Mouse (Mus musculus) heart, postnatal 4 days (tissue): ENCODE measurements around the gene Auts2. TPM values are rescaled to one million over a fixed set of nuclear protein-coding genes. Genes with fewer than 3 reads are reported as not detected.

Experiments
- DNase-seq: peaks from one replicate; pipeline ENCODE4 v3.0.0; 2021
- total RNA-seq, 2 experiments: library from RNA; stranded (reverse); gene quantifications; 2 replicates each; pipeline ENCODE4 v1.2.3; 2021

Auts2 gene
- total RNA-seq, 2 experiments from 2014 or later = 49.0 to 51.4 TPM

DNA sequence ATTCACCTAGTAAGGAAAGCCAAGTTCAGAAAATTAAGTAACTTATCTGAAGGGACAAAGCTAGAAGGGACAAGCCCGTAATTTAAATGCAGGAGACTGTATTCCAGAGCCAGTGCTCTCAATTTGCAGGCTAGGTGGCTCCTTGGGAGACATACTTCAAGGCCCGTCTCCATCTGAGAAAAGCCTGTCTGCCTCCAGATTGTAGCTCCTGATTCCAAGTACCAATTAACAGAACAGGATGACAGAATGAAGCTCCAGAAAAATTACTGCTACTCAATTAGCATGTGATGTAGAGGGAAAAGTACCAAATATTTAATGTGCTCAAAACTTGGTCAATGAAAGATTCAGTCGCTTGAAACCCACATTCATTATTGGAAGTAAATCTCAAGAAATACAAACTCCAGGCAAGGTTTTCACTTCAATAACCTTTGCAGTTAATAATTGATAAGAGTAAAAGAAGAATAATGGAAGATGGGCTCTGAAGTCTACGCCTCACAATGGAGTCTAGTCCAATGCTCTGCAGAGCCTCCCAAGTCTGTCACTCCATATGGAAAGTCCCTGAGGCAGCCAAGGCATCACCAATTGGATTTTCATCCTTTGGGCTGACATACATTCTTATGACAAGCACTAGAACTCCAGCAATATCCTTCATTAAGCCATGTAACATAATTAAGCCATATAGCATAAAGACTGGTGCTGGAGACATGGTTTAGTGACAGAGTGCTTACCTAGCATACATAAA, 97.8 kb downstream of the Auts2 start:
- no peak for DNase-seq

DNA sequence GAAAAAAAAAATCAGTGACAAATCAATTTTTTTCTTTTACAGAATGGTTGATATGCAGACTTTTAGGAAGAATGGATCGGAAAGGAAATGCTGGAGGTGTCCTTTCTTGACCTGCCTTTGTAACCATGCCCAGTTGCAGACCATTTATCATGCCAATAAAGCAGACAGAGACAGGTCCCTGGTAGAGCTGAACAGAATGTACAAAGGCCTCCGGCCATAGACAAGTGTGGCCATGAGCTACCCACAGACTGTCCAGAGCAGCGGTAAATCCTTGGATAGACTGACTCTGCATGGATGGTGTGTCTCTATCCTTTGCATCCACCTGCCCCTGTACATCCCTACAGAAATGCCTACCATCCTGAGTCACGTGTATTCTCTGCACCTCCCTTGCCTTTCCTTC, 100.2 kb downstream of the Auts2 start:
- DNase-seq = no peak

DNA sequence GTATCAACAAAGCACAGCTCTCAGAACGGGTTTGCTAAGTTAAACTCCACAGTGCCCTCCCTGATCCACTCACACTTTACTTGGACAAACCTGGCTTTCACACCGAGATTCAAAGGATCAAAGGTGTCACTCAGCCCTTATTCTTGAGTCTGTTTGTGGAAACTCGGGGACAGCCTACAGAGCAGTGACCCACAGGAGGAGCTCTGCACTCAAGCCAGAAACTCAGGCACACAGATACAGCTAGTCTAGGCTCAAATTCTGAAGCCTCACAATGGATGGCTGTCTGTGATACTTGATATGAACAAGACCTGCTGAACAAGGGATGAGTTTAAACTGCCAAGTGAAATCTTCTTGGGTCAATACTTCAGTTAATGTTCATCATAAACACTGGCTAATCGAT, 104.7 kb downstream of the Auts2 start:
- DNase-seq = peak; percentile 22

DNA sequence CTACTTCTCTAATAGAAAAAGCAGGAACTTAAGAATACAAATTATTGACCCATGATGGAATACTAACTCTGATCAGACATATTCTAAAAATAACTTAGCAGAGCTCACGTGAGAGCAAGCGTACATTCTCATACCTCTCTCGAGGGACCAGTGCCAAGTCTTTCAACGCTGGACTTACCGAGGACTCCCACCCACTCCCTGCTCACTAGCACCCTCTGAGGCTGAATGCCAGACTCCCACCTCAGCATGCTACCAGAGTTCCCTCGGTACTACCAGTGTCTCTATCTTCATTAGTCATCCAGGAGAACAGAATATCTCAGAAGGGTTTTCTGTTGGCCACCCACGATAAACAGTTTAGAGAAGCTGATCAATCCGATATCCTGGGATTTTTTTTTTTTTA, 105.2 kb downstream of the Auts2 start:
- peak; percentile 73 for DNase-seq

DNA sequence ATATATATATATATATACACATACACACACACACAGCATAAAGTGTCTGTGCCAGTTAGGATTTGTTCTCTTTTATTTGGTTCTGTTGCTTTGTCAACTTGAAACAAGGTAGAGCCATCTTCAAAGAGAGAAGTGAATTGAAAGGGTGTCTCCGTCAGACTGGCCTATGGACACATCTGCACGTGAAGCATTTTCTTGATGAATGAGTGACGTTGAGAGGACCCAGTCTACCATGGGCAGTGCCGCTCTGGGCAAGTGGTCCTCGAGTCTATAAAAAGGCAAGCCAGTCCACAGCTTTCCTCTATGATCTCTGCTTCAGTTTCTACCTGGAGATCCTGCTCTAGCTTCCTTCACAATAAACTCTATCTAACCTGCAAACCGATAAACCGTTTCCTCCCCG, 105.7 kb downstream of the Auts2 start:
- no peak for DNase-seq

DNA sequence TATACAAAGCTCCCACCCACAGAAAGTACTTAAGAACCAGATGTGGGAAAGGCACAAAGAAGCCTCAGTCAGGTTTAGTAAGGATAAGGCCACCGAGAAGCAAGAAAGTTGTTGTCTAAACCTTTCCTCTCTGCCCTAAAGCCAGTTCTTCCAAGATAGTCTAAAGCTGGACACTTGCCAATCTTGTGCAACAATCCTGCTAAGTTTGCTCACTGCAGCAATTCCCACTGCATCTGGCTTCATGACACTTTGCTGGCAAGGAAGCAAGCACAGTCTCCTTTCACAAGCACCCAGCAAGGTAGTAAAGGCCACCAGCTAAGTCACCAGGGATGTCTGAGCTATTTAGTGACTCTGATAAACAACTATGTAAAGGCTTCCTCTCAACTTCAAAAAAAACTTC, 106.2 kb downstream of the Auts2 start:
- peak; percentile 29 for DNase-seq

DNA sequence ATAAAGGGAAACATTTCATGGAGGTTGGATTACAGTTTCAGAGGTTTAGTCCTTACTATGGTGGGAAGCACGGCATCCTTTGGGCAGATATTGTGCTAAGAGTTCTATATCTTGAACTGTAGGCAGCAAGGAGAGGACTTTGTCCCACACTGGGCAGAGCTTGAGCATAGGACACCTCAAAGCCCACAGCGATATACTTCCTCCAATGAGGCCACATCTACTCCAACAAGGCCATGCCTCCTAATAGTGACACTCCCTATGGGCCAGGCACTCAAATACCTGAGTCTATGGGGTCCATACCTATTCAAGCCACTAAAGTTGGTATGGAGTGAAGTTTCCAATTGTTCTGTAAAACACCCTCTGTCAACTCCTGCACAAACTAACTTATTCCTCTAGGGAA, 106.7 kb downstream of the Auts2 start:
- no peak for DNase-seq

DNA sequence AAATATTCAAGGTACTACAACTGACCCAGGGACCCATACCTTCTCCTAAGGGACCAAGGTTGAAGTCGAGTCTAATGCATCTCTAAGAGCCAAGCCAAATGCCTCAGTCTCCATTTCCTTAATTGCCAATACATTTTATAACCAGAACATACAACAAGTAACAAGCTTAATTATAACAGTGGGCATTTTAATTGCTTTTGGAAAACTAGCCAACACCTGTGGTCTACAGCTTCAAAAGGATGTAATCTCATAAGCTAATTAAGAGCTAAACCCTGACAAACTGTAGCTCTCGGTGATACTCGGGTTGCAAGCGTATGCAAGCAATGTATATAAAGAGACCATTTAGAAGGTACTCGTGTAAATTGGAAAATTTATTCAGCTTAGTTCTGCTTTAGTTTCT, 107.7 kb downstream of the Auts2 start:
- no peak for DNase-seq

DNA sequence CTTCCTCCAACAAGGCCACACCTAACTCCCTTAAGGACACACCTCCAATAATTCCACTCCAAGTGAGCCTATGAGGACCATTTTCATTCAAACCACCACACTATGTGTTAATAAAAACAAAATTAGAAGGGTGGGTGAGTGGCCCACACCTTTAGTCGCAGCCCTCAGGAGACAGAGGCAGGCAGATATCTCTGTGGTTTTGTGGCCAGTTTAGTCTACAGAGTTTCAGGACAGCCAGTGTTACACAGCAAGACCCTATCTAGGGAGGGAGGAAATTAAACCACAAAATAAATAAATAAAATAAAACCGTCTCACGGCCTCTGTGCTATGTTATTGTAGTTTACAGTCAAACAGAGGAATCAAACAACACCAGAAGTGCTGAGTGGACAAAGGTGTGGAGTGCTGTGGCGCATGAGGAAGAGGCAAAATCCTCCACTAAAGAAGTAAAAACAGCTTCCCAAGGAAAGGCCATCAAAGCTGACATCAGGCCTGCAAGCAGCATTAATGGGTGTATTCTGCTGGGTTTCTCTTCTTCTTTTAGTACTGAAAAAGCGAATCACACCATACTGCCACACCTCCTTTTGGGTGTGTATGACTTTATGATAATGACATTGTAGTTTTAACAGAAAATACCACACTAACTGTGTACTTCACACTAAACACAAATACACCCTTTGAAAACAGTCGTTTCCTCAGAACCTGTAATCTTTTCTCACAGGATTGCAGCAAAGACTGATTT, 109.6 kb downstream of the Auts2 start:
- no peak for DNase-seq

DNA sequence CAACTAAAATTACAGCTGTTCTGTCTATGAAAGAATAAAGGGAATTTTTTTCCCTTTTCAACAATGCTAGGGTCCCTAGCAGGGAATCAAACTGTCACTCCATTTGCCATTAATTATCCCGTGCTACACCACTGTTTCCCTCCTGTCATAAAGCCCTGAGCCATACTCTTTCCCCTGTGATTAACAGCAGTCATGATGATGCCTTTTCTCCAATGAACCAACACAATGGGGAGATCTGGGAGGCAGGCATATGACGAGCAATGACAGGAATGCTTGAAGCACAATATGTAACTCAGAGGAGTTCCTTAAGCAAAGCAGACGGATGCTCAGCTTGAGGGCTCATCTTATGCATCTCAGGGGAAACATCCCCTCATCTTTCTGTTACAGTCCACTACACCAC, 113.8 kb downstream of the Auts2 start:
- DNase-seq = no peak

DNA sequence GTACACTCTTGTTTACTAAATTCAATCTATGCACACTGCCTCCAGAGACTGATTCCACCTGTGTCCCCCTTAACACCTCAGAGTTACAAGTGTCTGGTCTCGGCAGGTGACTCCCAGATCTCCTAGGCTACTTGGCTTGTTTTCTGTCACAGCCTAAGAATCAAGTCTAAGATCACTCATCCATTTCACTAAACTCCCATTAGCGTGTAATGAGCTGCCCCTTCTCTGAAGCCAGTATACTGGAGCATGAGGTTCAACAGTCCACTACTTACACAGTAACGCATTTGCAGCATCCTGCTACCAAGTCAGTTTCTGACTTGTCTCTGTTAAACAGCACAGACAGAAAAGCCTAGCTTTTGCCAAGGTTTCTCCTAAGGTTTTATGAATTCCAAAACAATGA, 116.8 kb downstream of the Auts2 start:
- no peak for DNase-seq

DNA sequence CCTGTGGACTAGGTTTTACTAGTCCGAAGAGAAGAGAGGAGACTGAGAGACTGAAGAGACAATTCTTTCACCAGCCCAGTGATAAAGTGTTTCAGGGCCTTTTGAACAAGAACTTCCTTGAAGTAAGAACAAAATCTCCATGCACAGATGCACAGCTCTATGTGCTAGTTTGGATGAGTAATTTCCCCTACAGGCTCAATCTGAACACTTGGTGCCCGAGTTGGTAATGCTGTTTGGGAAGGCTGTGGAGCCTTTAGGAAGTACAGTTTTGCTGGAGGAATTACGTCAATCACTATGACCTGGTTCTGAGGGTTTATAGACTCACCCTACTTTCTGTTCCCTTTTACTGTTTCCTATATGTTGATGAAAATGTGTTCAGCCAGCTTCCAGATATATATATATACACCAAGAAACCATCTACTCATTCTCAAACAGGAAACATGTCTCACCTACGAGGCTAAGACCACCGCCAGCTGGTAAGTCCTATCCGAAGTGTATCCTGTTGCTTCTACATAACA, 117.3 kb downstream of the Auts2 start:
- DNase-seq = no peak

DNA sequence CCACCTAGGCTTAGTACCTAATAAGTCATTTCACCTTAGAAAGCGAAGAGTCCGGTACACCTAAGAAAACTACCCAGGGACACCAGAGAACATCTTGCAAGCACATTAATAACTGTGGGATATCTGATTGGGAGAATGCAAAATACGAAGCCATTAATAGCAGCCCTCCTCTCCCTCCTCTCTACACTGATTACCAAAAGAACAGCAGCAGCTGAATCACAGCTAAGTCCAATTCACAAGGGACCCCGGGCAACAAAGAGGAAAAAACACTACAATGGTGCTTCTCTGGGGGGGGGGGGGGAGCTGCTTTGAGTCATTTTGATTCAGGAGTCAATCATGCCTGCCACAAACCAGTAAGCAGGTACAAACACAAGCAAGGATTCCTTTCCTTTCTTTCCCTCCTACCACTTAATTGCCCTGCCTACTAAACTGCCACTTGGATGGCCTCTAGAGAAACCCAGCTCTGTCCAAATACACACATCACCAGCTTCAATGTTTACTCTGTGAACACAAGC, 132.7 kb downstream of the Auts2 start:
- no peak for DNase-seq

DNA sequence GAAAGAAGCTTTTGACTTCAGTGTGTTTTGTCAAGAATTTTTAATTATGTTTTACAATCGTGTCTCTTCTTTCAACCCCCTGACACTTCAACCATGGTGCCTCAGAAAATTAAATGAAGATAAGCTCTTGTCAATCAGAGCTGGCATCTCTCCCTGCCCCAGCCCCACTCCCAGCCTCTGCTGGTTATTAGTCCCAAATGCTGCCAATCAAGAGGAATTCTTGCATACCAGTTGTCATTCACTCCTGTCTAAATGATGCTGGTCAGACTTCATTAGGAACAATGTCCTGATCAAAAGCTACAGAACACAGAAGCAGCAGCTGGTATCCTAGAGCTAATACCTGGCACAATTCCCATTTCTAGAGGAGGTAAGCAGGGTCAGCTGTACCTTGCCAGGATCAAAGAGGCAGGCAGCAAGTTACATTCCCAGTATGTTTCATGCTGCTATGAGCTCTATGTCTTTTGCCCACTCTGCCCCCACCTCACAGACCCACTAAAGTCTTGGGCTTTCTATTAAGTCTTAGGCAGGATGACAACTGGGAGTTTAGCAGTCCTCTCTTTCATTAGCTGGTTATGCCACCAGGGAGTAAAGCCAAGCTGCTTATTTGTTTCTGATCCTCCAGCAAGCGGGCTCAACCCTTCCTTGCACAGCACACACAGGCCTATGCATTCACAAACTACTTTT, 134.1 kb downstream of the Auts2 start:
- DNase-seq = no peak

DNA sequence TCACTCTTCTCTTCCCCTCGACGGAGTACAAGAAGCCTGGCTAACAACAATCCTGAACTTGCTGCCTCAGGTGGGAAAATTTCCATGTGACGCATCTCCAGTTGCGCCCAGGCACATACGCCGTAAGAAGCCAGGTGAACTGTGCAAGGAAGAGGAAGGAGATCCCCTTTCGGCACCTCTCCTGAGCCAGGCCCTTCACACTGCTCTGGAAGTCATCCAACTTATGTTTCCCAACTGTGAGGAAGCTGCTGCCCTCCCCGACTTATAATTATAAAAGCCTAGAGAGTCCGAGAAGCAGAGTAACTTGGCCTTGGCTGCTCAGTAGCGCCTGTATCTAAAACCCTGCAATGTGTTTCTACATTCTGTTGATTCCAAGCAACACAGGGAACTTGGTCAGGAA, 142.6 kb downstream of the Auts2 start:
- DNase-seq = no peak

DNA sequence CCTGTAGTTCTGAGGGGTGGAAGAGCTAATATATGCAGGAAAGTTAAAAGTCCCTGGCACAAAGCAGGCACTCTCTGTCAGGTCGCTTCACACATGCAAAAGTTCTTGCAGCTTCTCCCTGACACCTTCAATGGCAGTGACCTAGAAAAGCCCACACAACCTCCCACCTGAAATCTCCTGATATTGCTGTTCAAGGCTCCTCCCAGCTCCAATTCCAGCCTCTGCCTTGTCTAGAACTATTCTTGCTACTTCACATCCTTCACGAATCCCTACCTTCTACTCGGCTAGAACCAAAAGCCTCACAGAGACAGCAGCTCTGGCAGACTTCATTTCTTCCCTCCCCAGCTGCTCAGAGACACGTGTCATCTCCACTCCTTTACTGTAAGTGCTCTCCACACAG, 143.7 kb downstream of the Auts2 start:
- DNase-seq = no peak

DNA sequence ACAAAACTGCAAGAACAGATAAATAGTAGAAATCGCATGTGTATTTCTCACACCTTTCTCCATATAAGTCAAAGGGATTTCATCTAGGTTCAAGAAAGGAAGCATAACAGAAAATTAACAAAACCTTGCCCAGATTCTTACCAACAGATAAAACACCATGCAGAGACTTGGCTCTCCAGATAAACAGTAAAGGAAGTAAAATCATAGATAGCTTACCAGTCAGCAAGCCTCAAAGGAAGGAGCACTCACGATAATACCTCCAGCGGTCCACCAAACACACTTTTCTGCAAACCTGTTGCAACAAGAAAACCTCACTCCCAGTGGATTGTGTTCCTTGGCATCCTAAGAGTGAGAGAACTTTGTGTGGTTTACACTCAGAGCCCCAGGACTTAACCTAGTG, 147.2 kb downstream of the Auts2 start:
- DNase-seq = no peak

DNA sequence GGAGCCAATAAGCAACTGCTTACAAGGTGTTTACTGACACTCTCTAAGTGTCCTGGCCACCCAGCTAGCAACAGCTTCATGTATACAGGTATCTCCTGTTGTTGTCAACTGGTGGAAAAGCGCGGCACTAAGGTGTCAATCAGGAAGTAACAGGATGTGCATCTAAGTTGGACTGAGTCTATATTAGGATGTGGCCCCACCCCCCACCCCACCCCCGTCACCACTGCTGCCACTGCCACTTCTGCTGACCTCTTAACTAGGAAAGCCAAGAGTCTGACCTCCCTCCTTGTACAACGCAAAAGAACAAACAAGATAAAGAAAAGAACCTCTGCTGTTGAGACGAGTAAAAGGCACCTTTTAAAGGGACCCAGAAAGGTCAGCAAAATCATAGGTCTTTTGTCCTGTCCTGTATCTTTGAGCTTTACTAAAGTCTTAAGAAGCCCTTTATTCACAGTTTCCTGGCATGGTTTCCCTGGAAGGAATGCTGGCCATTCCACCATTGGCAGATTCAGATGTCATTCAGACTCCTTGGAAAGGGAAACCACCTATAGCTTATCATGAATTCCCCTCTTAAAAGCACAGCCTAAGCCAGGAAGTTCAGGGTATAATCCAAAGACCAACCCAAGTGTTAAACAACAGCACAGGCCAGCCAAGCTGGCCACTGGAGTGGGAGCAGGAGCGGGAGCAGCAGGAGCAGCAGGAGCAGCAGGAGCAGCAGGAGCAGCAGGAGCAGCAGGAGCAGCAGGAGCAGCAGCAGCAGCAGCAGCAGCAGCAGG, 148.2 kb downstream of the Auts2 start:
- peak; percentile 53 for DNase-seq

DNA sequence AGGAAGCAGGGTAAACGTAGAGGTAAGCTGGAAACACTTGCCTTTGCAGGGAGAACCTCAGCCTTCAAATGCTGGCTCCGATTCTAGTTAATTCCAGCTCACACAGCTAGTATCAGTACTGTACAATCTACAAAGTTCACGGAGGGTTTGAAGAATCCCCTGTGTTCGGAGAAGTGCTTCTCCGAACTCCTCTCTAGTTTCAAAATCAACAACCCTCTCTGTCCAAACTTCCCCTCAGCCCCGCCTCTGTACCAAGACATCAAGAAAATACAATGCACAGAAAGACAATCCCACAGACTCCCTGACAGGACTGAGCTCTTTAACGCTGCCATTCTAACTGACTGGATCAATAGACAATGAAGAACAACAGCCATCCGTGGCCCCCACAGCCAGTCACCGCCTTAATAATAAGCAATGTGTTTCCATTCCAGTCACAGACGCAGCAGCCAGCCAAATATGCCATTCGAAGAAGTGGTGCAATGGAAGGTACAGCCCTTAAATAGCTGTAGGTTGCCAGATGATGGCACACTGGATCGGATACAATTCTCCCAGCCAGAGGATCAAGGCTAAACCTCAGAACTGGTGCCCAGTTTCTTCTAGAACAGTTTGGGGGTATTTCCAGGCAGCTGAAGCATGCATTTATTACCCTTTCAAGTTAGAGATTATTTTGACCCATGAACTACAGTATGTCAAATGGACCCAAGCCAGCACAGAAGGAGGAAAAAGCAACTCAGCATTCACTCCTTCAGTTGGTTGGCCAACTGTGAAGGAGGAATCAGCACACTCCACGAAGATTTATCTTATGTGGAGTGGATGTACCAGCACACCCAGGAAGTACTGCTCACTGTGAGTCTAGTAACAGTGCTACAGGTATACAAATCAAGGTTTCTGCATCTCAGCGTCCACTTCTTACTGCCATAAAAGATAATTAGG, 151.0 kb downstream of the Auts2 start:
- no peak for DNase-seq

DNA sequence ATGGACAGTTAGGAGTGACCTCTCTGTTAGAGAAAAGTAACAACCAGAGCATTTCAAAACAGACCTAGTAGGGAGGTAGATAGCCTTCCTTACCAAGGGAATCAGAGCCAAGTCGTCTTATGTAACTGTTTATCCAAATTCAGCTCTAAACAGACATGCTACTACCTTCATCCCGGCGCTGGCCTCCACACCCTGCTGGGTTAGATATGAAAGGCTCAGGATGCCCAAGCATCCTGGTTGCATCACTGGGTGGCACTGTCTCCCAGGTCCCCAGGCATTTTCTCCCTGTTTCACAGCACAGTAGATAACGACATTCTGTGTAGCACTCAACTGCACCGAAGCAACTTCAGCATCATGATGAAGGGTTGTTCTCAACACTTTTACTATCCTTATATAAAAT, 154.4 kb downstream of the Auts2 start:
- DNase-seq = no peak

DNA sequence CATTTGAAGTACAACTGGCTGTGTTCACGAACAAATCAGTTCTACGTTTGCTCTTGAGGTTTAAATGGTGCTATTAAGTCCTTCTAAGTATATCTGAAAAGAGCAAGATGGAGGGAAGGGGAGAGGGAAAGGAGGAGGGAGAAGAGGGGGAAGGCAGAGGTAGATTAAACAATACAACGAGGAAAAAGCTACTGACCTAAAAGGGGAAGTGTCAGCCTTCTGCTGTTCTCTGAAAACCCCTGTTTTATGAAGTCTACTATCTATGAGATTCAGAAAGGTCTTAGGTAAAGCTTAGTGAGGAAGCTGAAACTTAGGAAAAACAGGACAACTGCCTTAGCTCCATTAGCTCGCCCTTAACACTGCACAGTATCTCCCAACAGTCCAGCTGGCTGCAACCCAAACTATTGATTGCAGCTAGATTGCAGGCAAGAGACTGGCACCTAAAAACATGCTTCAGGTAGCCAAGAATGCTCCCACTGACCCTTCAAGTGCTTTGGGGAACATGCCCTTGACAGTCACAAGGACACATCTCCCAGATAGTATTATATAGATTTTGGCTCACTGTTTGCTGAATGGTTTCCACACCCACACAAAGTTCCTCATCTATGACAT, 157.8 kb downstream of the Auts2 start:
- DNase-seq = no peak
